Mouse (Mus musculus): ENCODE measurements around the gene Agap1. TPM values are rescaled to one million over a fixed set of nuclear protein-coding genes. Genes with fewer than 3 reads are reported as not detected.
A peak's percentile ranks its signal among the peaks of the same experiment; 100 is the strongest.

Gene Agap1
- polyA plus RNA-seq, 1 experiment from 2014 or later: 7.2 TPM

DNA sequence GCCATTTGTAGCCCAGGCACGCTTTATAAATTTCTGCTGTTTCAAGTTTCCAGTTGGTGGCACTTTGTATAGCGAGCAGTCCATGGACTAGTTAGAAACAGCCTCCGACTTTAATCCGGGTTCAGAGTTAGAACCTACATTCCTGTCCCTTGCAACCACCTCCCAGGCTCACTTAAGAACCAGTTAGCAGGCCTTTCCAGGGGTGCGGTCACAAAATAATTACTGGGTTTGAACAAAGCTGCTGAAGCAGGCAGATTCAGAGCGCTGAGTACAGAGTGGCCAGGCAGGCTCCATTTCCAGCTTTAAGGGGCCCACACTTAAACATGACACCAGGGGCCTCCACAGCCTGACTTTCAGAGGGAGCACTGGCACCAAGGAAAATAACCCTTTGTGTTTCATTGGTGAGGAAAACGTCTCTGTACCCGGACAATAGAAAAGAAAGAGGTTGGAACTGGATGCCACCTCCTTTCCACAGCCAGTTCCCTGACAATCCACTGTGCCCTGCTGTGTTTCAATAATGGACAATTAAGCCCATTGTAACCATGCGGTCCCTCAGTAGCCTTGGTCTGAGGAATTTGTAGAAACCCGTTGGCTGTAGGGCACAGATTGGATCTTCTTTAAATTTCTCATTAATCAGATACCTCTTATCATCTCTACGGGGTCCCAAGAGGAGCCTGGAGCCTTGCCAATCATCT, 24.5 kb upstream of the Agap1 start:
- no peak overlapping the region for H3K9ac ChIP-seq
- H3K4me3 ChIP-seq: no peak overlapping the region
- H3K27me3 ChIP-seq: no peaks in the 10 kb centered on the region
- H3K36me3 ChIP-seq: no peaks in the 10 kb centered on the region
- 82% methylated on average over 11 of the region's 11 CpGs for WGBS
- no peak overlapping the region for H3K27ac ChIP-seq
- H3K4me2 ChIP-seq: no peak overlapping the region
- no peak for ATAC-seq (replicated peaks; ENCODE audit: insufficient number of reproducible peaks, insufficient read depth, low FRiP score, low read depth)
- H3K4me1 ChIP-seq (replicated peaks): no peaks in the 10 kb centered on the region
- H3K9me3 ChIP-seq (replicated peaks): no peaks in the 10 kb centered on the region

DNA sequence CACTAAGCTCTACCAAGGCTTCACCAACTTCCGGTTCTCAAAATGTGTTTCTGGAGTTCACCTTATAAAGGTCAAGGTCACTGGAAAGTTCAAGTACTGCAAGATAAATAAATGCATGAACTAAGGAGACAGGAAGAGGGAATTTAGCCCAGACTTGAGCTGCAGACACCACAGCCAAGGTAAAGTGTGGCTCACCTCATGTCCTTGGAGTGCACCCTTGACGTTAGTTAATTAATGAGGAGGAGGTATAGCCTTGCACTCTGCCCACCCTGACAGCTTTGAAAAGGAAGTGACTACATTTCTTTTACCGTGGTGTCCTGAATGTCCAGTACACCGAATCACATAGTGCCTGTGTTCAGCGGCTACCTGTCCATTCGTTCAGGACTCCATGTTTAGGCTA, 15.3 kb upstream of the Agap1 start:
- H3K27me3 ChIP-seq: no peaks in the 10 kb centered on the region
- 63% methylated on average over 6 of the region's 6 CpGs for WGBS
- H3K4me2 ChIP-seq: no peak overlapping the region
- no peak for ATAC-seq (replicated peaks; ENCODE audit: insufficient number of reproducible peaks, insufficient read depth, low FRiP score, low read depth)
- no peak overlapping the region for H3K9ac ChIP-seq
- H3K4me3 ChIP-seq: no peak overlapping the region
- no peaks in the 10 kb centered on the region for H3K9me3 ChIP-seq (replicated peaks)
- H3K4me1 ChIP-seq (replicated peaks): no peaks in the 10 kb centered on the region
- H3K27ac ChIP-seq: no peak overlapping the region
- H3K36me3 ChIP-seq: no peaks in the 10 kb centered on the region

DNA sequence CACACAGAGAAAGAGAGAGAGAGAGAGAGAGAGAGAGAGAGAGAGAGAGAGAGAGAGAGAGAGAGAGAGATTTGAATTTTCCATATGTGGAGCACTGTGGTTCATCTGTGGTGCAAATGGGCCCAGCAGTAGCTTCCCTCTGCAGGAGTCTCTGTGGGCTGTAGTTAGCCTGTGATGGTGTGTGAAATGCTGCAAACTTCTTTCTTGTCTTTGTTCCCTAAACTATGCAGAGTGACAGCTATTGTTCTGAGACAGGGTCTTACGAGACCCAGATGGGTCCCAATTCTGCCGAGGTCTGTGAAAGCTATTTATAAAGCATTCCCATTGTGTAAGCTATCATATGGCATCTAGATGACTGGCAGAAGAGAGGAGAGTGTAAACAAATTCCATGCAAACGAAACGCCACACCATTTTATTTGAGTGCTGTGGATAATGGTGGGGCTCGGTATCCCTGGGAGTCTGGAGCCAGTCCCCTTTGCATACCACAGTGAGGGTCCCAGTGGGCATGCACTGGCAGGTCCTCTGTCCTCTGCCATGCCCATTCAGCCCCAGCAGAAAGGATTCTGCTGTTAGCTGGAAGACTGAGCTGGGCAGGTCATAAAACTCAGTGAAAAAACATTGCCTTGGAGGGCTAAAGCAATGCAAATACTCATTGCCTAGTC, 13.2 kb upstream of the Agap1 start:
- H3K9me3 ChIP-seq (replicated peaks): no peaks in the 10 kb centered on the region
- H3K4me1 ChIP-seq (replicated peaks): no peaks in the 10 kb centered on the region
- no peaks in the 10 kb centered on the region for H3K27me3 ChIP-seq
- H3K9ac ChIP-seq: no peak overlapping the region
- no peak overlapping the region for H3K4me2 ChIP-seq
- ATAC-seq (replicated peaks; ENCODE audit: insufficient number of reproducible peaks, insufficient read depth, low FRiP score, low read depth): no peak
- H3K4me3 ChIP-seq: no peak overlapping the region
- H3K27ac ChIP-seq: no peak overlapping the region
- WGBS: 29% methylated on average over 5 of the region's 5 CpGs
- no peaks in the 10 kb centered on the region for H3K36me3 ChIP-seq

DNA sequence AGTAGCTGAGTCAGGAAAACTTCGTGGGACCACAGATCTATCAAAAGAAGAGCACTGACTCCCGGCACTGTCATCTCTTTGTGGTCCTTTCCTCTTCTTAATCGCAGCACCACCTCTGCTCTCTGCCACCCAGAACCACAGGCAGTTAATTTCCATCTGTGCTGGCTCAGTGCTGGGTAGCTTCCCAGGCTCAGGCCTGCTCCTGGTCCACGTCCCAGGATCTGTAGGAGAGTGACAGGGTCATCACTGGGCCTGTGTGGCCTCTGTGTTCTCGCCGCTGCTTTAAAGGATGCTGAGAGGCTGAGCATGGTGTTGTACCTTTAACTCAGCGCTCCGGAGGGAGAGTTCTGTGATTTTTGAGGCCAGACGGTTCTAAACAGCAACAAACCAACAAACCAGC, 11.1 kb upstream of the Agap1 start:
- no peak for ATAC-seq (replicated peaks; ENCODE audit: insufficient number of reproducible peaks, insufficient read depth, low FRiP score, low read depth)
- H3K9me3 ChIP-seq (replicated peaks): no peaks in the 10 kb centered on the region
- H3K27me3 ChIP-seq: no peaks in the 10 kb centered on the region
- 62% methylated on average over 9 of the region's 9 CpGs for WGBS
- H3K27ac ChIP-seq: no peak overlapping the region
- no peak overlapping the region for H3K4me3 ChIP-seq
- no peaks in the 10 kb centered on the region for H3K4me1 ChIP-seq (replicated peaks)
- H3K9ac ChIP-seq: no peak overlapping the region
- H3K4me2 ChIP-seq: no peak overlapping the region
- no peaks in the 10 kb centered on the region for H3K36me3 ChIP-seq

DNA sequence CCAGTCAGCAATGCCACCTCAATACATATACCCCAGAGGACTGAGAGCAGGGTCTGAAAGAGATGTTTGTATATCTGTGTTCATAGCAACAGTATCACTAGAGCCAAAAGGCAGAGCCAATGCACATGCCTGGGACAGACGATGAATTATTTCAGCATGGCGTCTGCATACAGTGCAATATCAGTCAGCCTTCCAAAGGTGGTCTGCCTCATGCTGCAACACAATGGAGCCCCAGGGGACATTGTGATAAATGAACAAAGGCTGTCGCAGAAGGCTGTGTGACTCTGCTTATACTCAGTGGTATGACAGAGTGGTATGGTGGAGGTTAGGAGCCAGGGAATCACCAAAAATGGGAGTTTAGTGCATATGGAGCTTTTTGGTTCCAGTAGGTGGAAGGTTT, 10.6 kb upstream of the Agap1 start:
- WGBS: 42% methylated on average over 3 of the region's 3 CpGs
- Histone ChIP-seq H3K36me3 (no peaks in the 10 kb centered on the region), H3K4me1 (replicated peaks) (no peaks in the 10 kb centered on the region)

DNA sequence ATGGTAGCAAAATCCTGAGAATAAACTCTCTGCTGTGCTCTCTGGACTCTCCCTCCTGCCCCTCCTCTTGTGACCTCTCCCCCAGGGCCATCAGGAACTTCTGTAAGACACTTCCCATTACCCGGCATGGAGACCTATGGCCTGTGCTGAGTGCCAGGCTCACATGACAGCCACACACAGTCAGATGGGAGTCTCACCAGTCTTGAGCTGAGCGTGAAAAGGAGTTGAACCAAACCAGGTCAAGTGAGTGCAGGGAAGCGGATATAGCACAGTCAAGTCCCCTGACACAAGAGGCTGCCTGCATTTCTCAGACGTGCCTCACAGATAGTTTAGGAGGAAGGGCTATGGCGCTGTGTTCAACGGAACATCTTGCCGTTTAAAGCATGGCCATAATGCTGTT, 4.5 kb upstream of the Agap1 start:
- Histone ChIP-seq H3K9ac (no peak overlapping the region), H3K4me2 (no peak overlapping the region), H3K4me3 (no peak overlapping the region), H3K27me3 (no peaks in the 10 kb centered on the region), H3K27ac (no peak overlapping the region), H3K4me1 (replicated peaks) (peaks cover 5% of the 10 kb centered on the region; the same call in 1 of the 2 replicates), H3K36me3 (no peaks in the 10 kb centered on the region), H3K9me3 (replicated peaks) (no peaks in the 10 kb centered on the region)
- ATAC-seq (replicated peaks; ENCODE audit: insufficient number of reproducible peaks, insufficient read depth, low FRiP score, low read depth): no peak
- WGBS: 75% methylated on average over 7 of the region's 7 CpGs

More for the DNA sequence above, 10.6 kb upstream of the Agap1 start:
- Histone ChIP-seq H3K27me3 (no peaks in the 10 kb centered on the region), H3K9me3 (replicated peaks) (no peaks in the 10 kb centered on the region), H3K4me2 (no peak overlapping the region), H3K9ac (no peak overlapping the region), H3K27ac (no peak overlapping the region), H3K4me3 (no peak overlapping the region)
- ATAC-seq (replicated peaks; ENCODE audit: insufficient number of reproducible peaks, insufficient read depth, low FRiP score, low read depth): no peak

DNA sequence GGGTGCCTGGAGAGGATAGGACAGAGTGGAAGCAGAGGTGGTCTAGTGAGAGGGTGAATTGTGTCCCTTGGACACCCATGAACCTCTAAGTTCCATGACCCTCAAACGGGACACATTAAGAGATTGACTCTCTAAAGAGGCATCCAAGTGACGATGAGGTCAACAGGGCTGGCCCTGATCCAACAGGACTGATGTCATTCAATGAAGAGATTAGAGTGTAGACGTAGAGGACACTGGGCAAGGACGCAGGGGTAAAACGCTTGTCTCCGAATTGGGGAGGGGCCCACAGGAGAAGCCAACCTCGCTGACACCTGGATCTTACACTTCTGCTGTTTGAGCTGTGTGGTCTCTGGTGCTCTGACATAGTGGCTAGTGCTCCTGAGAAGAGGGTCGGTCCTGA, 2.5 kb upstream of the Agap1 start:
- Histone ChIP-seq H3K9me3 (replicated peaks) (no peaks in the 10 kb centered on the region), H3K4me1 (replicated peaks) (peaks cover 22% of the 10 kb centered on the region), H3K27me3 (no peaks in the 10 kb centered on the region), H3K27ac (no peak overlapping the region), H3K36me3 (no peaks in the 10 kb centered on the region), H3K4me2 (no peak overlapping the region), H3K9ac (no peak overlapping the region), H3K4me3 (no peak overlapping the region)
- WGBS: 53% methylated on average over 8 of the region's 8 CpGs
- no peak for ATAC-seq (replicated peaks; ENCODE audit: insufficient number of reproducible peaks, insufficient read depth, low FRiP score, low read depth)

DNA sequence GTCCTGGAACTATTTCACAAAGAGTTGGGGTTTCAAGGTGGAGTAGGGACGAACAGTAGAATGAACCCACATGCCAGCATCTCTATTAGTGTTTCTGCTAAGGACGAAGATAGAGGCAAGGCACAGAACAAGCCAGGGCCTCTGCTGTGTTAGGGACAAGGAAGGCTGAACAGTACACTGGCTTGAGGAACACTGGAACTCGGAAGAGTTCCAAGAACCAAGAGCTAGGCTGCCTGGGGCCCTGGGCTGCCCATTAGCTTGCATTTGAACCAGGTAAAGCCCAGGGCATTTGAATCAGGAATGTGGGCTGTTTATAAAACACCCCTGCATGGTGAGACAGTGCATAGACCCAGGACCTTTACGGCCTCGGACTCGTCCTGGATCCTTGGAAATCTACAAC, 940 bp upstream of the Agap1 start:
- Histone ChIP-seq H3K36me3 (no peaks in the 10 kb centered on the region), H3K9ac (peak overlapping the region; percentile 68)
- 31% methylated on average over 6 of the region's 6 CpGs for WGBS

DNA sequence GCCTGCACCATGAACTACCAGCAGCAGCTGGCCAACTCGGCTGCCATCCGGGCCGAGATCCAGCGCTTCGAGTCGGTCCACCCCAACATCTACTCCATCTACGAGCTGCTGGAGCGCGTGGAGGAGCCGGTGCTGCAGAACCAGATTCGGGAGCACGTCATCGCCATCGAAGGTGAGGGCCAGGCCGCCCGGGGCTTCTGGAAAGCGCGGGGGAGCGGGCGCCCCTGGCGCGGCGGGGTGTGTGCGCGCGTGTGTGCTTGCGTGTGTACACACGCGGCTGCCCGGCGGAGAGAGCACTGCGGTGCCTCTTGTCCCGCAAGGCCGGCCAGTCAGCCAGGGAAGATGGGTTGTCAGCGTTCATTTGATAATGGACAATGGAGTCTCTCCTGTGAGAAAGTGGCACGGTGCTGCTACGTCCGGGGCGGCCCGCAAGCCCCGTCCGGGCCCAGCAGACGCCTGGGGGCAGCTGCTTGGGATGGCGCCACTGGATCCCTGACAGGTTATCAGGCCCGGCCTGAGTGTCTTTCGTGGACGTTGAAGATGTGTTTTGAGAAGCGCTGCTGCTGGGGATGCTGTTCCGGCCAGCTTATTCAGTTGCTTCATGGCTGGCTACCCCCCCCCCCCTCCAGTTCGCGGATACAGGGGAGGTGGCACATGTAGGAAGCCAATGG, 950 bp downstream of the Agap1 start:
- Histone ChIP-seq H3K9me3 (replicated peaks) (no peaks in the 10 kb centered on the region), H3K27me3 (no peaks in the 10 kb centered on the region), H3K4me2 (peak overlapping the region; percentile 98), H3K4me3 (peak overlapping the region; percentile 87), H3K36me3 (no peaks in the 10 kb centered on the region), H3K27ac (peak overlapping the region; percentile 37; the same call in 1 of the 2 replicates), H3K9ac (peak overlapping the region; percentile 83), H3K4me1 (replicated peaks) (peaks cover 25% of the 10 kb centered on the region)
- WGBS: under 1% methylated on average over 51 of the region's 51 CpGs
- ATAC-seq (replicated peaks; ENCODE audit: insufficient number of reproducible peaks, insufficient read depth, low FRiP score, low read depth): no peak

More for the DNA sequence above, 940 bp upstream of the Agap1 start:
- Histone ChIP-seq H3K4me1 (replicated peaks) (peaks cover 25% of the 10 kb centered on the region), H3K27ac (no peak overlapping the region), H3K9me3 (replicated peaks) (no peaks in the 10 kb centered on the region), H3K27me3 (no peaks in the 10 kb centered on the region), H3K4me2 (peak overlapping the region; percentile 98), H3K4me3 (peak overlapping the region; percentile 87)
- no peak for ATAC-seq (replicated peaks; ENCODE audit: insufficient number of reproducible peaks, insufficient read depth, low FRiP score, low read depth)

DNA sequence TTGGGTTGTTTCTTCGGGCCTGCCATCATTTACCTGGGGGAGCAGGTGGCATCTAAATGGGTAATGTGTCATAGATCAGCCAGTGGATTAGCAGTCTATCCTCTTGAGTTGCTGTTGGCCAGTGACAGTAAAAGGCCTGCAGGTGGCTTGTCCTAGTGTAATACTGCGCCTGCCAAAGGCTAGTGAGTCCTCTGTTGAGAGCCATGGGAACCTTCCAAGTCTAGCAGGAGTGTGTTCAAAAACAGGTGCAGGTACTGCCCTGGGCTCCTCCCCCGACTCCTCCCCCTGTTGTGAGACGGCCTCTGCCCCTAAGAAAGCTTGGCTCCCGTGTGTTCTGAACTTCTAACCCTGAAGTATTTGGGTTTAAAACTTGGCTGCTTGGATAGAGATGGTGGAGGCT, 1.9 kb downstream of the Agap1 start:
- WGBS: 43% methylated on average over 5 of the region's 5 CpGs
- peak overlapping the region; percentile 98 for H3K4me2 ChIP-seq
- no peak overlapping the region for H3K9ac ChIP-seq
- H3K36me3 ChIP-seq: no peaks in the 10 kb centered on the region
- no peak overlapping the region for H3K27ac ChIP-seq
- H3K27me3 ChIP-seq: no peaks in the 10 kb centered on the region
- no peaks in the 10 kb centered on the region for H3K9me3 ChIP-seq (replicated peaks)
- peaks cover 32% of the 10 kb centered on the region for H3K4me1 ChIP-seq (replicated peaks)
- H3K4me3 ChIP-seq: peak overlapping the region; percentile 87
- ATAC-seq (replicated peaks; ENCODE audit: insufficient number of reproducible peaks, insufficient read depth, low FRiP score, low read depth): no peak

DNA sequence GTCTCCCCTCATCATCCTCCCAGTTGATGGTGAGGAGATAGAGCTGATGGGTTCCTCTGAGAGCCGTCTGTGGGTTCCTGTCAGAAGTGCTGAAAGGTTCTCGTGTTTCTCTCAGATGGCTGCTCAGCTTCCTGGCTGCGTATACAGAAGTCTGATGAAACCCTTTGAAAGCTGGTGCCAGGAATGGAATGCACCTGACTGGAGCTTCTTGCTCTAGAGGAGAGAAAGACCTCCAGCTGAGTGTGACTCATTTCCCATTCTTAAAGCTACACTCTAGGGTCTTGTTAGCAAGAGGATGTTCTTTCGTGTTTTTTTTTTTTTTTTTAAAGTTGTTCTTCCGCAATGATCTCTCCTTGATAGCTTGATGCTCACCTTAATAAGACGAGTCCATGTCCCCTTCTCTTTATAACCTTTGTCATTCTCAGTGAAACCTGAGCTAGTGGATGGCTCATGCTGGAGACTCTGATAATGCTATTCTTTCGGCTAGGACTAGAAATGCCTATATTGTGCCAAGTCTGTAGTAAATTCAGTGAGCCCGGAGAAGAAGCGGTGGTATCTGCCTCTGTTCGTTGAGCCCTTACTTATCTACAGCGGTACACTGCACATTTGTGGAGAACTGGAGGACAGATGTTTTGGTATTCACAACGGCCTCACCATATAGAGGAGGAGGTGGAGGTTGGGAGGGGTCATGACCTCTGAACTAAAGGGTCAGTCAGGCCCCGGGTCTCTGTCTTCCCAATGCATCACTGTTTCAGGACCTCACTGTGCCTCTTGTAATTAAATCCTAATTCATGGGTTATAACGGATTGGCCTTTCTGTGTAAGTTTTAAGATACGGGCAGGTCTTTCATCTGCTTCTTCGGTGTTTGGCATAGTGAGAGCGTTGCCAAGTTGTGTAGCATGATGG, 2.8 kb downstream of the Agap1 start:
- no peak overlapping the region for H3K9ac ChIP-seq
- 71% methylated on average over 17 of the region's 17 CpGs for WGBS
- ATAC-seq (replicated peaks; ENCODE audit: insufficient number of reproducible peaks, insufficient read depth, low FRiP score, low read depth): no peak

More for the DNA sequence above, 2.8 kb downstream of the Agap1 start:
- 0 out of 2 replicates have a peak overlapping the region, but pooled peaks have one; percentile 98 for H3K4me2 ChIP-seq
- H3K27me3 ChIP-seq: no peaks in the 10 kb centered on the region
- 0 out of 2 replicates have a peak overlapping the region, but pooled peaks have one; percentile 87 for H3K4me3 ChIP-seq
- peaks cover 36% of the 10 kb centered on the region for H3K4me1 ChIP-seq (replicated peaks)
- no peak overlapping the region for H3K27ac ChIP-seq
- no peaks in the 10 kb centered on the region for H3K9me3 ChIP-seq (replicated peaks)
- no peaks in the 10 kb centered on the region for H3K36me3 ChIP-seq

Data from heart, embryonic 15.5 days (tissue).